Mouse (Mus musculus): ENCODE data around the gene Ntrk1. TPM values are rescaled to one million over a fixed set of nuclear protein-coding genes. Genes with fewer than 3 reads are reported as not detected.

The Ntrk1 gene
- polyA plus RNA-seq, 1 experiment = not detected

- TF ChIP-seq CTCF (IDR thresholded peaks at IDR 0.05; ENCODE audit: insufficient read depth, low read depth, low read length) = no peak
- Histone ChIP-seq H3K4me1 (ENCODE audit: control insufficient read depth, insufficient read depth, low read length) (peaks cover 11% of the 10 kb centered on the region), H3K4me3 (ENCODE audit: insufficient read depth, low read depth, low read length) (no peak overlapping the region), H3K27ac (ENCODE audit: insufficient read depth, low read depth, low read length) (no peak overlapping the region)
- WGBS = 19% methylated on average over 5 of the region's 5 CpGs
Measured at GRCm38 (mm10) chr3:87749036-87749435, 45.9 kb downstream of the Ntrk1 start.

GRCm38 (mm10) chr3:87748431-87748830, 46.5 kb downstream of the Ntrk1 start, which contains the start of gene Lrrc71:
Gene Lrrc71 (minus strand): TSS chr3:87748625.
- H3K27ac ChIP-seq (ENCODE audit: insufficient read depth, low read depth, low read length) = no peak within 1 kb of the TSS
- TF ChIP-seq POLR2A (IDR thresholded peaks at IDR 0.05; ENCODE audit: insufficient read depth, low read depth, low read length) (no peak), CTCF (IDR thresholded peaks at IDR 0.05; ENCODE audit: insufficient read depth, low read depth, low read length) (no peak)
- H3K4me1 ChIP-seq (ENCODE audit: control insufficient read depth, insufficient read depth, low read length) = peaks cover 11% of the 10 kb centered on the region
- H3K4me3 ChIP-seq (ENCODE audit: insufficient read depth, low read depth, low read length) = no peak within 1 kb of the TSS
- WGBS = 39% methylated on average over 13 of the region's 13 CpGs

- WGBS = 41% methylated on average over 18 of the region's 18 CpGs
- H3K4me1 ChIP-seq (ENCODE audit: control insufficient read depth, insufficient read depth, low read length) = peaks cover 17% of the 10 kb centered on the region
- H3K4me3 ChIP-seq (ENCODE audit: insufficient read depth, low read depth, low read length) = no peak overlapping the region
- TF ChIP-seq CTCF (IDR thresholded peaks at IDR 0.05; ENCODE audit: insufficient read depth, low read depth, low read length) (no peak), POLR2A (IDR thresholded peaks at IDR 0.05; ENCODE audit: insufficient read depth, low read depth, low read length) (no peak)
- no peak overlapping the region for H3K27ac ChIP-seq (ENCODE audit: insufficient read depth, low read depth, low read length)
Measured at GRCm38 (mm10) chr3:87745036-87745659, 49.8 kb downstream of the Ntrk1 start.

GRCm38 (mm10) chr3:87743927-87744326, 51.0 kb downstream of the Ntrk1 start:
- no peak overlapping the region for H3K4me3 ChIP-seq (ENCODE audit: insufficient read depth, low read depth, low read length)
- WGBS = 87% methylated on average over 4 of the region's 4 CpGs
- H3K27ac ChIP-seq (ENCODE audit: insufficient read depth, low read depth, low read length) = no peak overlapping the region
- peaks cover 17% of the 10 kb centered on the region for H3K4me1 ChIP-seq (ENCODE audit: control insufficient read depth, insufficient read depth, low read length)
- TF ChIP-seq CTCF (IDR thresholded peaks at IDR 0.05; ENCODE audit: insufficient read depth, low read depth, low read length) = no peak
- TF ChIP-seq POLR2A (IDR thresholded peaks at IDR 0.05; ENCODE audit: insufficient read depth, low read depth, low read length) = no peak

GRCm38 (mm10) chr3:87742735-87743134, 52.2 kb downstream of the Ntrk1 start:
- TF ChIP-seq CTCF (IDR thresholded peaks at IDR 0.05; ENCODE audit: insufficient read depth, low read depth, low read length) (no peak), POLR2A (IDR thresholded peaks at IDR 0.05; ENCODE audit: insufficient read depth, low read depth, low read length) (no peak)
- H3K27ac ChIP-seq (ENCODE audit: insufficient read depth, low read depth, low read length) = peak overlapping the region; percentile 3; the same call in 1 of the 2 replicates
- no peak overlapping the region for H3K4me3 ChIP-seq (ENCODE audit: insufficient read depth, low read depth, low read length)
- H3K4me1 ChIP-seq (ENCODE audit: control insufficient read depth, insufficient read depth, low read length) = peaks cover 21% of the 10 kb centered on the region
- WGBS = 85% methylated on average over 16 of the region's 16 CpGs

GRCm38 (mm10) chr3:87742013-87742412, 52.9 kb downstream of the Ntrk1 start:
- H3K4me1 ChIP-seq (ENCODE audit: control insufficient read depth, insufficient read depth, low read length) = peaks cover 21% of the 10 kb centered on the region
- 51% methylated on average over 3 of the region's 3 CpGs for WGBS
- no peak for TF ChIP-seq POLR2A (IDR thresholded peaks at IDR 0.05; ENCODE audit: insufficient read depth, low read depth, low read length)
- no peak for TF ChIP-seq CTCF (IDR thresholded peaks at IDR 0.05; ENCODE audit: insufficient read depth, low read depth, low read length)

GRCm38 (mm10) chr3:87738906-87739305, 56.1 kb downstream of the Ntrk1 start:
- Histone ChIP-seq H3K4me1 (ENCODE audit: control insufficient read depth, insufficient read depth, low read length) (peaks cover 11% of the 10 kb centered on the region), H3K27ac (ENCODE audit: insufficient read depth, low read depth, low read length) (no peak overlapping the region), H3K4me3 (ENCODE audit: insufficient read depth, low read depth, low read length) (no peak overlapping the region)
- TF ChIP-seq CTCF (IDR thresholded peaks at IDR 0.05; ENCODE audit: insufficient read depth, low read depth, low read length) (no peak), POLR2A (IDR thresholded peaks at IDR 0.05; ENCODE audit: insufficient read depth, low read depth, low read length) (no peak)
- WGBS = 62% methylated on average over 5 of the region's 5 CpGs

More at GRCm38 (mm10) chr3:87742013-87742412, 52.9 kb downstream of the Ntrk1 start:
- no peak overlapping the region for H3K4me3 ChIP-seq (ENCODE audit: insufficient read depth, low read depth, low read length)
- H3K27ac ChIP-seq (ENCODE audit: insufficient read depth, low read depth, low read length) = no peak overlapping the region

GRCm38 (mm10) chr3:87735335-87735734, 59.6 kb downstream of the Ntrk1 start:
- WGBS = 90% methylated on average over 9 of the region's 9 CpGs

GRCm38 (mm10) chr3:87733984-87734761, 60.8 kb downstream of the Ntrk1 start:
- TF ChIP-seq POLR2A (IDR thresholded peaks at IDR 0.05; ENCODE audit: insufficient read depth, low read depth, low read length) (no peak), CTCF (IDR thresholded peaks at IDR 0.05; ENCODE audit: insufficient read depth, low read depth, low read length) (no peak)
- peaks cover 4% of the 10 kb centered on the region; the same call in 1 of the 2 replicates for H3K4me1 ChIP-seq (ENCODE audit: control insufficient read depth, insufficient read depth, low read length)
- no peak overlapping the region for H3K4me3 ChIP-seq (ENCODE audit: insufficient read depth, low read depth, low read length)
- no peak overlapping the region for H3K27ac ChIP-seq (ENCODE audit: insufficient read depth, low read depth, low read length)
- 87% methylated on average over 11 of the region's 11 CpGs for WGBS

More at GRCm38 (mm10) chr3:87735335-87735734, 59.6 kb downstream of the Ntrk1 start:
- H3K4me1 ChIP-seq (ENCODE audit: control insufficient read depth, insufficient read depth, low read length) = peaks cover 4% of the 10 kb centered on the region; the same call in 1 of the 2 replicates
- TF ChIP-seq CTCF (IDR thresholded peaks at IDR 0.05; ENCODE audit: insufficient read depth, low read depth, low read length) = no peak
- no peak for TF ChIP-seq POLR2A (IDR thresholded peaks at IDR 0.05; ENCODE audit: insufficient read depth, low read depth, low read length)
- no peak overlapping the region for H3K27ac ChIP-seq (ENCODE audit: insufficient read depth, low read depth, low read length)
- H3K4me3 ChIP-seq (ENCODE audit: insufficient read depth, low read depth, low read length) = no peak overlapping the region

Data from olfactory bulb, adult 2 months (tissue).